Mouse (Mus musculus): ENCODE measurements around the gene Grik4.

The Grik4 gene

DNA sequence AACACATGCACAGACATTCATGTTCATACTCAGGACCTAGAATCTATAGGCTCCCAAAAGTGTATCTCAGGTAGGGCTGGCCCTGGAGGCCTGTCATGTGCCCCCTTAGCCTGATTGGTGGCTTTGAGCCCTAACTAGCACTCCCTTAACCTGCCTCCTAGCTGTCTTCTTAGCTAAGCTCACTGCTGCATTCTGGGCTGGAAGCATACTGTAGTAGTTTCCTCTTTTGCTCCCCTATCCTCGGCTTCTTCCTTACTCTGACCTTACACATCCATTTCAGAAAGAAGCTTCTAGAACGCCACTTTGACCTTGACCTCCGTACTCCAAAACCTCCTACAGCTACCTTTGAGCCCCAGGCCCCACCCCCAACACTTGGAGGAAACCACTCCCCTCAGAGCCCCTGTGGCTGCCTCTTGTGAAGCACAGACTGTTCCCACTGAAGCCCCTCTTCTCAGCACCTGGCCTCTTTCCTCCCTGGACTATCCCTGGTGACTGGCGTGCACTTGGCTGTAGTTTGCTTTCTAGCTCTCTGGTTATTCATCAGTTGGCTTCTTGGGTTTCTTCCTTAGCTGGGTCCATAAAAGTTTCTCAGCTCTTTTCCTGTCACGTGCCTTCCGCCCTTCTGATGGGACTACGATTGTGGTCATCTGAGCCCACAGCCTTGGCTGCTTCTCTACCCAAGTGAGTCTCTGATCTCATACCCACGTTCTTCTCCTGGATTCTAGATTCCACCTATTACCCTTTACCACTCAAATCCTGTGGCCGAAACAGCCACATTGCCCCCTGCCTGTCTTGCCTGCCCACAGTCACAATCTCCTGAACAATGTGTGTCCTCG is 84.1 kb downstream of the Grik4 start:
- no peak for DNase-seq

DNA sequence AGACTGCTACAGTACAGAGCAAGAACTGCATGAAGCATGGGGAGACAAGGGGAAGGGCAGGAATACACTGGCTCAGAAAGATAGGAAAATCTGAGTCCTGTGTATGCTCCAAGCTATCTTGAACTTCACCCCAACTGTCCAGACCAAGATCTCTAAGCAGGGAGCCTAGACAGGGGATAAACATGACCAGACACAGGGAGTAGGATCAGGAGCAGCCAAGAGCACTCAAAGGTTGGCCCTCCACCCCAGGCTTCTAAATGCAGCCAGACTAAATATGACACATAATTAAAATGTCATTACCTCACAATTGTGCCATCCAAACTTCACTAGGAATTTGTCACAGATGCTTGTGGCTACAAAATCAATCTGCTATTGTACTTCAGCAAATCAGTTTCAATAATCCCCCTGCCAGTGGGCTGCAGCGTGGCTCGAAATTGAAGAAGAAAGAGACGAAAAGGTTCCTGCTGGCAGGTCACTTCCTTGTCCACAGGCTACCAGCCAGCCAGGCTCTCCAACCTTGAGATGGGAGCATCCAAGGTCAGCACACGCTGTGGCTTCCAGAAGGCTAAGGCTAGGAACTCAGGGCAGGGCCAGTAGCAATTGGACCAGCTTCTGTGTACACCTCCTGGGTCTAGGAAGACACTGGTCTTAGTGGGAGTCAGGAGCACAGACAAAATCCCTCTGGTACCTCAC is 85.1 kb downstream of the Grik4 start:
- peak; percentile 53 for DNase-seq

DNA sequence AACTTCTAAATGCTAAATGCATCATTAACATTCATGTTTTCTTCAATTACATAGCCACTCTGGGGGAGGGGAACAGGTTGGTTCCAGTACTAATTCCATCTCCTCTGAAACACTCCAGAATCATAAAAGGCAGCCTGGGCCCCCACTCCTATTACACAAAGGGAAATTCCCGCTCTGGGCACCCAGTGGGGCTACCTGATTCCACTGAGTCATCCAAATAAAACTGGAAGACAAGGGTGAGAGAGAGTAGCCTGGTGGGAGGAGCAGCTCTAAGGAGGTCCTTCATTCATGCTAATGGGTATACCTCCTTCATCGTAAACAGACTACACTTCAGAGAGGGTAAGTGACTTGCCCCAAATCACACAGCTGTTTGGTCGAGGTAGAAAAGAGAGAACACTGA is 85.7 kb downstream of the Grik4 start:
- no peak for DNase-seq

GRCm38 (mm10) chr9:42857756-42858155 is 86.5 kb downstream of the Grik4 start:
- no peak for DNase-seq

GRCm38 (mm10) chr9:42853077-42853476 is 91.2 kb downstream of the Grik4 start:
- no peak for DNase-seq

DNA sequence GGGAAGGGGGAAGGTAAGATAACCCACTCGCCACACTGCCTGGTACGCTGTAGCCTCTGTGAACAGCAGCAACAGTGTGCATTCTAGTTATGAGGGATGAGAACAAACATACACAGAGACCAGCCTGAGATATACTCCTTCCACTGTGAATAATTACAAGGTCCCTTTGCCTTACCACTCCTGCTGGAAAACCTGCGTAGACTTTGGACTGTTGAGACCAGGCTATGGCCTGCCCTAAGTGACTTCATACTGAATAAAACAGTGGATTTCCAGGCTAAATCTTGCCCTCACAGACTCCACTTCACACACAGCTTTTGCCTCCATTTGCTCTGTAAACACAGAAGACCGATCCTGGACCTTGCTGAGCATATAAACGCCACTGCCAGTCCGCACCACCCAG is 94.2 kb downstream of the Grik4 start:
- no peak for DNase-seq

DNA sequence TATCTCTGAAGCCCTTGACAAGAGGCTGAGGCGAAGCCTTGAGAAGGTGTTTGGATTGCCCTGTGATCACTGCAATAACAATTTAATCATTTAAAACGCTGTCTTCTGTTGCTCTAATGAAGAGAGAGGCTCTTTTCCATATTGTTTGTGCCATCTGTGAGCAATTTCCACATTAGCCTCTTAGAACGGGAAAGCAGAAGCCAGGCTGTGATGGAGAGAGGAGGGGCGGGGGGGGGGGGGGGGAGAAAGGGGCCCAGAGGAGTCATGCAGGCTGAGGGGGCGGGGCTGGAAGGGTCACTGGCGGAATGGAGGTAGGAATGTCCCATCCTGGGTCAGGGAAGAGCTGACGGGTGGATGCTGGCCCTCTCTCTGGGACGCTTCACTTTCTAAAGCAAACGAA is 96.2 kb downstream of the Grik4 start:
- DNase-seq = no peak

DNA sequence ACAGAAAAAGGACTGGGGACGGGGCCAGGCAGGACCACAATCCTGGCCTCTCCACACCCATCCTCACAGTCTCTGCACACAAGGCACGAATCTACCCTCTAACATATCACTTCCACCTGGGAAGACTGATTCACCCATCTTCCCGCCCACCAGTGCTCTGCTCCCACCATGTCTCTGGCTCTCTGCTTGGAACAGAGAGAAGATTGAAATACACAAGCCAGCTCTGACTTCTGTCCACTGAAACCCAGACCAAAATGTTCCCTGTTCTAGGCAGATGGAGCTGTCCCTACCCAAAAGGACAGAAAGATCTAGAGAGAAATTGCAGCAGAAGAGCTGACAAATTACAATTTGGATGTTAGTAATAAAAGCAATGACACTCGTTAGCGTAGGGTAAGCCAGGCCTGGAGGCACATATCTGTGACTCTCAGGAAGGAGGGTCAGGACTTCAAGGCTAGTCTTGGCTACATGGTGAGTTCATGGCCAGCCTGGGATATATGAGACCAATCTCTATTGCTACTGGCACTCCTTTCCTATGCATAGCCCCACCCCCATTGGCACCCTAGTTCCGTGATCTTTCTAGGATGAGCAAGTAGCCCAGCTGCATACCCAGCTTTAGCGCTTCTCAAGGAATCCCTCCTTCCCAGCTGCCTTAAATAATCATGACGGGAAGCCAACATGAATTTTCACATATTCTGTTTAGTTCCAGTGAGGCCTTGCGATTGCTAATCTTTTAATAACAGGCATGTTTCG is 97.4 kb downstream of the Grik4 start:
- no peak for DNase-seq

DNA sequence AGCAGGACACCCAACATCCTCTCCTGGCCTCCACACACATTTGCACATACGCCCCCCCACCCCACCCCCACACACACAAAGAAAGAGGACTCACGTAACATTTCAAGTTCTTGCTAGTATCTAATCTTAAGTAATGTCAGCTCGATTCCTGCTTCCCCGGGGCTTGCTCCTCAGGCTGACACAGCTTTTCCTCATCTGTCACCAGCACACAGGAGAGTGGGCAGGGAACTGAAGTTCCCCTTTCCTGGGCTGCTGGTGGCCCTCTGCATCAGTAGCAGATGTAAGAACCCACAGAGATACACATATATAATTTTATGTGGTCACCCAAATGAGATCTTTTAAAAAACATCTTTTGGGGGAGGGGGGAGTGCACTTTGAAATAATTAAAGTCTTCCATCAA is 98.2 kb downstream of the Grik4 start:
- DNase-seq = no peak

- no peak for DNase-seq
Measured at GRCm38 (mm10) chr9:42844301-42844700, 100.0 kb downstream of the Grik4 start.

DNA sequence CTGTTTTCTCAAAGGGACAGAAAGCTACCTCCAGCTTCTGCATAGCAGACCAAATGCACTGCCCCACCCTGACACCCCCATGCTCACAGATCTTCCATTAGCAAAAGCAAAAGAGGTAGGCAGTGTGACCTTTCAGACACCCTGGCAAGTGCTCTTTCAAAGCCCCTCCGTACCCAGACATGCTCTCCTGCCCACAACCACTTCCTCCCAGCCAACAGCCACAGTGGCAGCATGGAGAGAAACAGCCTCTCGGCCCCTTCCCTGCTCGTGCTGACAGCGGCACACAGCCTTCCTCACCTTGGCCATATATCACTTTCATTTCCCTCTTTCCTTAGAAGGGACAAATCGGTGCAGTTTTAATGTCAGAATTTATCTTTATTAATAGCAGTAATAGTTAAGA is 106.0 kb downstream of the Grik4 start:
- no peak for DNase-seq

GRCm38 (mm10) chr9:42837498-42837897 is 106.8 kb downstream of the Grik4 start:
- DNase-seq = no peak

DNA sequence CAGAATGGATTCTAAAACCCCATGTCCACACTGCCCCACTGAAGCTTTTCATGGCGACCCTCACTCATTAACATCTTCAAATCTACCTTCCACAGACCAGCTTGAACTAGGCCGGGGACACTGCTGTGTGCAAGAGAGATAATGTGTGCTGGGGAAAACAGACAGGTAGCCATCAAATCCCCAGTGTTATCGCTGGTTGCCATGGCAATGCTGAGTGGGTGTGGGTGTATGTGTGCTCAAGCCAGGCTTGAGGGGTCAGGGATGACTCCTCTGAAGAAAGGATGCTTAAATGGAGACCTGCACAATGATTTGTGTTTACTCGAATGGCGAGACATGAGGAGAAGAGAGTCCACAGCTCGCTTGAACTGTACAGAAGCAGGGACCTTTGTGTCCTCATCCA is 112.7 kb downstream of the Grik4 start:
- DNase-seq = no peak

DNA sequence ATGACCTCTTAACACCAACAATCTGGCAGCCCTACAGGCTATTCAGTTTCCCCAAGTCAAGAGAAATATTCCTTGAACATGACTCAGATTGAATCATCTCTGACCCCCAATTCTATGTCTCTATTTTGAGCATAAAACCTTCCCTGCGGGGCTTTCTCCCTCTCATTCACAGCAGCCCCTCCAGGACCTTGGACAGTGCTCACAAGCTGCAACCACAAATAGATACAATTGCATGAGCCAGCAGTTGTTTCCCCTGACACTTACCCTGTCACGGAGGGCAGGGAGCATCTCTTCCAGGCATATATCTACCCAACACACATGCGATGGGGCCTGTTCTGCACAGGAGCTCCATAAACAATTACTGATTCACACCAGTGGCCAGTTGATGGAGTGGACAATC is 125.0 kb downstream of the Grik4 start:
- DNase-seq = peak; percentile 20

- DNase-seq = no peak
Measured at GRCm38 (mm10) chr9:42816815-42817214, 127.5 kb downstream of the Grik4 start.

- no peak for DNase-seq
Measured at GRCm38 (mm10) chr9:42809146-42809545, 135.1 kb downstream of the Grik4 start.

DNA sequence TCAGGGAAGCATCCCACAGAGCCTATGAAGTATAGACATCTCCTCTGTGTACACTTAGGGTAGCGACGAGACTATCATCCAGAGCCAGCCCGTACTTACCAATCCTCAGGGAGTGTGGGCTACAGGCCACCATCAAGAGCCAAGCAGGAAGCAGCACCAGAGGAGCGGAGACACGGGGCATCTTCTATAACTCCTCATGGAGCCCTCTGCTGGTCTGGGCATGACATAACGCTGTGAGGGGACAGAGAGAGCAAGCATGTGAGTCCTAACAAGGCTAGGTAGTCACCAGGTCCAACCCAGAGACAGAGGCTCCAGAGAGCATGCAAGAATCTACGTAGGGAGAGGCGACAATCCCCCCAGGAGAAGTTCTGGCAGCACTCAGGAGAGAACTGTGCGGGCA is 135.9 kb downstream of the Grik4 start:
- DNase-seq = peak; percentile 41

- peak; percentile 82 for DNase-seq
Measured at GRCm38 (mm10) chr9:42803061-42803491, 141.2 kb downstream of the Grik4 start.

- no peak for DNase-seq
Measured at GRCm38 (mm10) chr9:42801929-42802328, 142.4 kb downstream of the Grik4 start.

DNA sequence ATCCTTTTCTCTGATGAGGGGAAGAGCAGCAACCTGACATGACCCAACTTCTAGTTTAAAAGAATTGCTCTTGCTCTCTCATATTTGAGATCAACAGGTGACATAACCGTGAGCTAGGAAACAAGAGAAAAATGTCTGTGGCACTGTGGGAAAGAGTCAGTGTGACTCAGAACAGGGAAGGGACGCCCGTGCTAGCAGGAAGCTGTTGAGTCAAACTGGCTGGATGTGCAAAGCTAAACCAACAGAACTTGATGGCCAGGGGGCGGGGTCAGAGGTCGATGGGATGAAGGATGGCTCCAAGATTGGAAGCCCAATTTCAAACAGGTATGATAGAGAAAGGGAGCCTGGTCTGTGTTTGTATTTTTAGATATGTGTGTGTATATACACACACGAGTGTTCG is 144.2 kb downstream of the Grik4 start:
- no peak for DNase-seq

DNA sequence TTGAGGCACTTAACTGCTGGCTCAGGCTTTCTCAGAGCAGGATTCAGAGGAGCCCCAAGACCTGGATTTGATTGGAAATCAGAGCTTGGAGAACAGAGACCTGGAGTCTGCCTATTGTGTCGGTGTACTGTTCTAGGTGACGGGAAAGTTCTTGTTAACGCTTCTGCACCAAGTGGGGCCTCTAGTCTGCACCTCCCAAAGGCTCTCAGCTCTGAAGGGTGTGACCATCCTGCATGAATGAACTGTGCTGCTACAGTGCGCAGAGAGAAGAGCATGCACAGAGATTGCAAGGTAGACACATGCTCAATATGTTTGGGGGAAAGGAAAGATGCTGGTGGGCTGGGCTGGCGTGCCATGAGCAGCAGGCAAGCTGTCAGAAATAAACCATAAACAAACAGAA is 144.6 kb downstream of the Grik4 start:
- no peak for DNase-seq

- DNase-seq = peak; percentile 78
Measured at GRCm38 (mm10) chr9:42799242-42799641, 145.1 kb downstream of the Grik4 start.

DNA sequence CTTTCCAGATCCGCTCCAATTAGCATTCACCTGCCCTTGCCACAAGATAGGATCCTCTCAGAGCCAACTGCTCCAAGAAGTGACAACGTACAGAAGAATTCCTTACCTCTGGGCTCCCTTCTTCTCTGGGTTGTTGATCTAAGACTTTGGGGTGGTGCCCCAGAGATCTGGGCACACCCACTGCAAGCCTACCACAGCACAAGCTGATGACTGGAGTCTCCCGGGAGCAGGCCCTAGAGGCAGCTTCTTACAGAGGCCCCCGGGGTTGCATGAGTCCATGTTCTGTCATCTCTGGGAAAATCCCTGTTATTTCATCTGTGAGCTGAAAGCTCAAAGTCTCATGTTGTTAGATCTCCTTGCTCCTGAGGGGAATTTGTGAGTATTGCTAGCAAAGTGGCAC is 146.0 kb downstream of the Grik4 start:
- no peak for DNase-seq

GRCm38 (mm10) chr9:42797276-42797675 is 147.0 kb downstream of the Grik4 start:
- no peak for DNase-seq
